Mouse (Mus musculus) intestine, embryonic 16.5 days (tissue): Measurements from ENCODE around the gene Cflar. TPM values are rescaled to one million over a fixed set of nuclear protein-coding genes. Genes with fewer than 3 reads are reported as not detected.
"Not testable (repeated sequence)": the region's sequence is repeated elsewhere in the genome, so short reads cannot be mapped to it uniquely, and the experiment has no call there.

ENCODE experiments used
- ATAC-seq: fragments of 200-750 bp; cut with Nextera tagmentation; 2 replicates; pipeline ENCODE4 v1.8.0; 2017; ENCODE audit warnings: moderate TSS enrichment, moderate library complexity
- H3K27ac ChIP-seq: fragments of 300-500 bp; sonication (generic); 2 replicates; pipeline ENCODE4 v1.5.1; 2014; ENCODE audit warnings: mild to moderate bottlenecking, low read length
- H3K27me3 ChIP-seq: fragments of 300-500 bp; sonication (generic); replicated peaks from 2 replicates; pipeline ENCODE4 v1.6.1; 2014; ENCODE audit warnings: low read length, control low read depth, mixed read lengths; ENCODE audit not compliant: control insufficient read depth, insufficient read depth
- H3K36me3 ChIP-seq: fragments of 300-500 bp; sonication (generic); 2 replicates; pipeline ENCODE4 v1.6.1; 2014; ENCODE audit warnings: low read length, control low read depth; ENCODE audit not compliant: control insufficient read depth, insufficient read depth
- H3K4me1 ChIP-seq: fragments of 300-500 bp; sonication (generic); 2 replicates; pipeline ENCODE4 v1.6.1; 2014; ENCODE audit warnings: low read length, control low read depth, mixed read lengths; ENCODE audit not compliant: control insufficient read depth, insufficient read depth
- H3K4me2 ChIP-seq: fragments of 300-500 bp; sonication (generic); 2 replicates; pipeline ENCODE4 v1.6.1; 2014; ENCODE audit warnings: low read depth, low read length, control low read depth
- H3K4me3 ChIP-seq: fragments of 300-500 bp; sonication (generic); 2 replicates; pipeline ENCODE4 v1.5.1; 2014; ENCODE audit warnings: mild to moderate bottlenecking, low read length
- H3K9ac ChIP-seq: fragments of 300-500 bp; sonication (generic); 2 replicates; pipeline ENCODE4 v1.6.1; 2014; ENCODE audit warnings: low read depth, low read length
- H3K9me3 ChIP-seq: fragments of 300-500 bp; sonication (generic); 2 replicates; pipeline ENCODE4 v1.6.1; 2016; ENCODE audit warnings: low read length, control low read depth; ENCODE audit not compliant: control insufficient read depth
- WGBS: fragments of 180-500 bp; shearing (Covaris S2); extraction: QIAGEN DNeasy Blood & Tissue Kit; methylation state at CpG from one replicate; pipeline ENCODE4 v1.1.7; 2014; 5-methylcytosine and 5-hydroxymethylcytosine counted together
- polyA plus RNA-seq: library from polyadenylated mRNA; unstranded; fragments of >200 nt; fragmentation: Nextera tagmentation; extraction: Ambion mirVana; gene quantifications from 2 replicates; pipeline ENCODE4 v1.2.1, GENCODE M21; 2015

The Cflar gene
- polyA plus RNA-seq, 1 experiment from 2014 or later: 25.6 TPM

DNA sequence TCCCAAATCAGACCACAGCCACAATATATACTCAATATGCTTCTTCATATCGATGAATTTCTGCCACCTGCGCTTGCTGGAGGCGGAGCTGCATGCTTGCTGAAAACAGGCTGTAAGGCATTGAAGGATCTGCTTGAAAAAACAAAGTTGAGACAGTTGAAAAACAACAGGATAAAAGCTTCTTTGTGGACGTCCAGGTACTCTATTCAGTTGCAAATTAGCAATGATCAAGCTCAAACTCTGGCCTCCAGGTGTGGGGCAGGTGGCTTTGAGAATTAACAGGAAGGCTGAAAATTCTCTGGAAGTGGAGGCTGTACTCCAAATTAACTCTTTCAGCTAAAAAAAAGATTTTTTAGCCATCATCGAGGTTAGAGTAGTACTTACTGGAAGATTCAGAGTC, 51.3 kb downstream of the Cflar start:
- no peaks in the 10 kb centered on the region for H3K27me3 ChIP-seq
- 88% methylated on average over 5 of the region's 5 CpGs for WGBS
- H3K27ac ChIP-seq: no peak overlapping the region
- no peak for ATAC-seq
- no peak overlapping the region for H3K4me3 ChIP-seq
- no peaks in the 10 kb centered on the region for H3K36me3 ChIP-seq
- H3K4me2 ChIP-seq: no peak overlapping the region
- no peaks in the 10 kb centered on the region for H3K4me1 ChIP-seq
- H3K9ac ChIP-seq: no peak overlapping the region
- H3K9me3 ChIP-seq: no peaks in the 10 kb centered on the region

DNA sequence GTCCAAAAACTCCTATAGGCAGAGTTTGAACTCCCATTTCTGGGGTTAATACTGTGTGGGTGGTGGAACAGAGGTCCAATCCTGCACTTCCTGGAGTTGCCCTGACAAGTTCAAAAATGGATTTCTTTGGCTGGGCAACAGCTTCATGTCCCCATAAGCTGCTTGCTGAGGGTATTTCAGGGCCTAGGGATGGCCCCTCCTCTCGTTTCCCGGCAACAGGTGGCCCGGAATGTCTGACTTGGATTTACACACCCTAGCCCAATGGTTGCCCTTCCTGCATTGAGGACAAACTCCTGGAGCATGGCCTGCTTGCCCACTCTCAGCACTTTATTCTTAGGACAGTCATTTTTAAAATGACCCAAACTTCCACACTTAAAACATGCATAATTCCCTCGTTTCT, 55.1 kb downstream of the Cflar start:
- H3K27me3 ChIP-seq, H3K36me3 ChIP-seq, H3K4me1 ChIP-seq, H3K4me2 ChIP-seq, H3K9ac ChIP-seq, ATAC-seq, H3K4me3 ChIP-seq, H3K27ac ChIP-seq, H3K9me3 ChIP-seq: not testable (repeated sequence)
- WGBS: 69% methylated on average over 4 of the region's 4 CpGs

DNA sequence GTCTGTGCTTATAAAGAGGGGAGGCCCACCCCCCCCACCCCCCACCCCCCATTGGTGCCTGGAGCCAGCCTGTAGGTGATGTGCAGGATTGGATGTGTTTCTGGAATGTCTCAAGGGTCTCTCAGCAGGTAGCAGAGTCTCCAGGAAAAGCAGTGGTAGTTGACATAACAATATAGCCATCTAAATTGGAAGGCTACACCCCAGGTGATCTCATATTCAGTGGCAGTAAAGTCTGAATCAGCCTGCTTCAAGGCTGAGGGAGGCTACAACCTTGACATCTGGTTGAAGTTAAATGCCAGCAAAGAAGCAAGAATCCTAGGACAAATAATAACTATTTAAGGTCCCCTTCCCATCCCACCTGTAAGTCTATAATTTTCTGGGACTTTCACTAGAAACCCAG, 57.8 kb downstream of the Cflar start:
- Histone ChIP-seq H3K27ac (no peak overlapping the region), H3K4me3 (no peak overlapping the region), H3K9me3 (no peaks in the 10 kb centered on the region), H3K27me3 (no peaks in the 10 kb centered on the region), H3K36me3 (no peaks in the 10 kb centered on the region), H3K4me1 (no peaks in the 10 kb centered on the region), H3K9ac (no peak overlapping the region), H3K4me2 (no peak overlapping the region)
- no peak for ATAC-seq

DNA sequence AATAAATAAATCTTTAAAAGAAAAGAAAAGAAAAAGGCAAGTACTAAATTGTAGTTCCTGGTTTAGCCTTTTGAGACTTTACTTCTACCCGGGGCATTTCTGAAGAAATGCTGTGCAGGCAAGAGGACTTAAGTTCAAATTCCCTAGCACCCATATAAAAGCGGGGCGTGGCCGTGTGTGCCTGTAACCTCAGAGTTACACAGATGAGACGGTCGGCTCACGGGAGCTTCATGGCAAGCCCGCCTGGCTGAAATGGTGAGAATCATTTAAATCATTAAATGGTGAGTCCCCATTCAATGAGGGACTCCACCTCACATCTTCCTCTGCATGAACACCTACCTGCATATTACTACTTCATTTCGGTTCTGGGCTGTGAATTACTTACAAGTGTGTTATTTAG, 58.4 kb downstream of the Cflar start:
- H3K4me2 ChIP-seq: no peak overlapping the region
- no peaks in the 10 kb centered on the region for H3K9me3 ChIP-seq
- H3K4me3 ChIP-seq: no peak overlapping the region
- no peak overlapping the region for H3K9ac ChIP-seq
- peak; percentile 42; the same call in 1 of the 2 replicates for ATAC-seq
- no peak overlapping the region for H3K27ac ChIP-seq
- H3K27me3 ChIP-seq: no peaks in the 10 kb centered on the region
- 49% methylated on average over 9 of the region's 9 CpGs for WGBS
- H3K36me3 ChIP-seq: no peaks in the 10 kb centered on the region
- H3K4me1 ChIP-seq: no peaks in the 10 kb centered on the region

DNA sequence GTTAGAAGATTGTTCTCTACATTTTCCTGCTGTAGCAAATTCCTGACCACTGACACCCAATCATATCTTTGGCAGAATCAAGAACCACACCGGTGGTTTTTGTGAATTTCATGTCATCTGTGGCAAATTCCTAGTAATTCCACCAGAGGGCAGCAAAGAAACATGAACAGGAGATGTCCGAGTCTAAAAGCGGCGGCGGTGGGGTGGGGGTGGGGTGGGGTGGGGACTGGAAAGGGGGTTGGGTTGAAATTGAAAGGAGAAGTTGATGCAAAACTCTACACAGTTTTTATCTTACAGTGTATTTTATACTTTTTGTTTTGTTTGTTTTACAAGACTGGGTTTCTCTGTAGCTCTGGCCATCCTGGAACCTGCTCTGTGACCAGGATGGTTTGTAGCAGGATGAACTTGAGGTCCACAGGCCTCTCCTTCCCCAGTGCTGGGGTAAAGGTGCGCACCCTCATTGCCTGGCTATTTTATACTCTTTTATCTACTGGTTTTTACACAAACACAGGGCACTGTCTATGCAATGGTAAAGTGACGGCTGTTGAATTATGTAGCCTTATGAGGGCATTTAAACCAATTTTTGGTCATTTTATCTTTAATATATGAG, 58.9 kb downstream of the Cflar start:
- 26% methylated on average over 7 of the region's 7 CpGs for WGBS
- Histone ChIP-seq H3K4me3 (no peak overlapping the region), H3K27ac (no peak overlapping the region), H3K9me3 (no peaks in the 10 kb centered on the region), H3K36me3 (no peaks in the 10 kb centered on the region), H3K4me1 (no peaks in the 10 kb centered on the region), H3K27me3 (no peaks in the 10 kb centered on the region), H3K9ac (no peak overlapping the region), H3K4me2 (no peak overlapping the region)
- no peak for ATAC-seq

DNA sequence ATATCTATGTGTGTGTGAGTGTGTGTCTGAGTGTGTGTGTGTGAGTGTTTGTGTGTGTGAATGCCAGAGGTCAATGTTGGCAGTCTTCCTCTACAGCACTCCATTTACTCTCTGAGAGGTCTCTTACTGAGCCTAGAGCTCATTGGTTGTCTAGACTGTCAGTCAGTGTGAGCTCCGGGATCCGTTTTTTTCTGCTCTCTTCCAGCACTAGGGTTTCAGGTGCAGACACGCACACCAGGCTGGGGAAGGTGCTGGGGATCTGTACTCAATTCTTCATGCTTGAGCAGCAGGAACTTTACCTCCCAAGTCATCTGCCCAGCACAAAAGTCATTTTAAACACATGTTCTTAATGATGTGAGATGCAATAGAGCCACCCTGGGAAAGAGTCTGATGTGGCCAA, 60.8 kb downstream of the Cflar start:
- Histone ChIP-seq H3K4me1 (no peaks in the 10 kb centered on the region), H3K4me3 (no peak overlapping the region), H3K9me3 (no peaks in the 10 kb centered on the region), H3K36me3 (no peaks in the 10 kb centered on the region), H3K9ac (no peak overlapping the region), H3K27me3 (no peaks in the 10 kb centered on the region), H3K27ac (no peak overlapping the region), H3K4me2 (no peak overlapping the region)
- ATAC-seq: no peak
- 77% methylated on average over 3 of the region's 3 CpGs for WGBS

DNA sequence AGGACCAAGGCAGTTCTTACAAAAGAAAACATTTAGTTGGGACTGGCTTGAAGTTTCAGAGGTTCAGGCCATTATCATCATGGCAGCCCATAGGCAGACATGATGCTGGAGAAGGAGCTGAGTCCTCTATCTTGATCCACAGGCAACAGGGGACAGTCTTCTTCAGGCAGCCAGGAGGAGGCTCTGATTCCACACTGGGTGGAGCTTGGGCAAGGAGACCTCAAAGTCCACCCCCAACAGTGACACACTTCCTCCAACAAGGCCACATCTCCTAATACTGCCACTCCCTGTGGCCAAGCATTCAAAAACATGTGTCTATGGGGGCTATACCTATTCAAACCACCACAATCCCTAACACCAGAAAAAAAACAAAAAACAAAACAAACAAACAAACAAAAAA, 62.0 kb downstream of the Cflar start:
- H3K27me3 ChIP-seq: no peaks in the 10 kb centered on the region
- ATAC-seq: no peak
- no peak overlapping the region for H3K9ac ChIP-seq
- no peaks in the 10 kb centered on the region for H3K36me3 ChIP-seq
- no peaks in the 10 kb centered on the region for H3K9me3 ChIP-seq
- no peak overlapping the region for H3K4me3 ChIP-seq
- H3K4me2 ChIP-seq: no peak overlapping the region
- no peak overlapping the region for H3K27ac ChIP-seq
- no peaks in the 10 kb centered on the region for H3K4me1 ChIP-seq

DNA sequence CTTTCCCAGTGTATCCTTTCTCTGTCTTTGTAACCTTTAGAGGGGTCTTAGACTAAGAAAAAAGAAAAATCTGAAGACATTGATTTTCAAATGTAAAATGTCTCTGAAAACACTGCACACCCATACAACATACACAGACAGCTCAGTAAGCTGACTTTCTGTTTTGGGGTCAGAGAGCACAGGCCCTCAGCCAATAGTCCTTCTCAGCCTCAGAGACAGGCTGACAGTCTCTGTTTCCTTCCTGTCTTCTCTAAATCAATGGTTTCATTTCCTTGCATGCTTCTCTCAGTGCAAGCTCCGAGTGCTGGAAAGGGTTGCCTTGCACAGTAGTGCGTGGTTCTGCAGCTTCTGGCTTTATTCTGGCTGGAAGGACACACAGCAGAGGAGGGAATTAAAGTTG, 62.6 kb downstream of the Cflar start:
- ATAC-seq: no peak
- Histone ChIP-seq H3K36me3 (no peaks in the 10 kb centered on the region), H3K27ac (no peak overlapping the region), H3K4me3 (no peak overlapping the region), H3K9me3 (no peaks in the 10 kb centered on the region), H3K4me1 (no peaks in the 10 kb centered on the region), H3K4me2 (no peak overlapping the region), H3K9ac (no peak overlapping the region), H3K27me3 (no peaks in the 10 kb centered on the region)
- 67% methylated on average over 2 of the region's 2 CpGs for WGBS

DNA sequence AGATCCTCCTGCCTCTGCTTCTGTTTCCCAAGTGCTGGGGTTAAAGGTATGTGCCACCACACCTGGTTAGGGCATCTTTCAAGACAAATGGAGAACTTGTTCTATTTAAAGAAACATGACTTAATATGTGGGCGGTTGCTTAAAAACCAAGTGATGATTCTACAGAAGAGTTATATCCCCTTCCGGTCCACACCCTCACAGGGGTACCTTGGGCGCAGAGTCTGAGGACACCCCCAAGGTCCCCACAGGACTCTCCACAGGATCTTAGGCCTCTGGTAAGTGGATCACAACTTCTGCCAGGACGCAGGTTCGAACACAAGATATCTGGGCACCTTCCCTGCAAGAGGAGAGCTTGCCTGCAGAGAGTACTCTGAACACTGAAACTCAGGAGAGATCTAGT, 64.1 kb downstream of the Cflar start:
- Histone ChIP-seq H3K4me2 (no peak overlapping the region), H3K9me3 (no peaks in the 10 kb centered on the region), H3K27ac (no peak overlapping the region), H3K36me3 (no peaks in the 10 kb centered on the region), H3K27me3 (no peaks in the 10 kb centered on the region), H3K4me3 (no peak overlapping the region), H3K9ac (no peak overlapping the region), H3K4me1 (no peaks in the 10 kb centered on the region)
- 91% methylated on average over 5 of the region's 5 CpGs for WGBS
- ATAC-seq: no peak

DNA sequence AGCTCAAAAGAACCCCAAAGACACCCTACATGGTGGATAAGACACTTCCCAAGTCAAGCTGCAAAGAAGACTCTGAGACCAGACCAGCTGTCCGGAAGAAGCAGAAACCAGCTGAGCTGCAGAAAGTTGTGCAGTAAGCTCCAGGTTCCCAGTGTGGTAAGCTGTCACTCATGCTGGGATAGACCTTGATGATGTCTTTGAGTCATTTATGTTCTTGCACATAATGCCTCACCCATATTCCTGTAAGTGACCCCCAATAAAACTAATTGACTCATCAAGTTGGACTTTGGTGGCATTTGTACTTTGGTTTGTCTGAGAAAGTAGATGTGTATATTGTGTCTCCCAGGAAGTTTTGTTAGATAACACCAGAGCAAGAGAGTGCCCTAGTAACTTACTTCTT, 66.3 kb downstream of the Cflar start:
- Histone ChIP-seq H3K4me3 (no peak overlapping the region), H3K36me3 (no peaks in the 10 kb centered on the region), H3K27ac (peak overlapping the region; percentile 4; the same call in 1 of the 2 replicates), H3K9ac (no peak overlapping the region), H3K4me2 (no peak overlapping the region), H3K9me3 (no peaks in the 10 kb centered on the region), H3K4me1 (no peaks in the 10 kb centered on the region), H3K27me3 (no peaks in the 10 kb centered on the region)
- peak; percentile 94 for ATAC-seq
- WGBS: 77% methylated on average over 1 of the region's 1 CpGs
